Mouse (Mus musculus) urinary bladder, adult 18-20 months (tissue): ENCODE results near the gene Cited4.

ENCODE experiments used
- DNase-seq, 2 experiments: peaks; one replicate each; pipeline ENCODE4 v3.0.0; 2022; ENCODE audit warnings: low spot score in 2 of 2, mixed read lengths in 2 of 2

Gene Cited4

DNA sequence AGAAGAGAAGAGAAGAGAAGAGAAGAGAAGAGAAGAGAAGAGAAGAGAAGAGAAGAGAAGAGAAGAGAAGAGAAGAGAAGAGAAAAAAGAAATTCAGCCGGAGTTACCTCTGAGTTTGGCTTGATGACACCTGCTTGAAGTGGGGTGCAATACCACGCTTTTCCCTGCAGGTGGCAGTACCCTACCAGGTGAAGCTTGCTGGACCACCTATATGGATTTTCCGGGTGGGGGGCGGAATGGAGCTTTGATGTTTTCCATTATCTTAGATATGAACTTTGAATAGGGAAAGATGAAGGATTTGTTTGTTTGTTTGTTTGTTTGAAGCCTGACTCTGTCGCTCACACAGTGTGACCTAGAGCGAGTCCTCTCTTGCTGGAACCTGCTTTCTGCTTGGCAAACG, 14.6 kb downstream of the Cited4 start:
- DNase-seq = no peak

DNA sequence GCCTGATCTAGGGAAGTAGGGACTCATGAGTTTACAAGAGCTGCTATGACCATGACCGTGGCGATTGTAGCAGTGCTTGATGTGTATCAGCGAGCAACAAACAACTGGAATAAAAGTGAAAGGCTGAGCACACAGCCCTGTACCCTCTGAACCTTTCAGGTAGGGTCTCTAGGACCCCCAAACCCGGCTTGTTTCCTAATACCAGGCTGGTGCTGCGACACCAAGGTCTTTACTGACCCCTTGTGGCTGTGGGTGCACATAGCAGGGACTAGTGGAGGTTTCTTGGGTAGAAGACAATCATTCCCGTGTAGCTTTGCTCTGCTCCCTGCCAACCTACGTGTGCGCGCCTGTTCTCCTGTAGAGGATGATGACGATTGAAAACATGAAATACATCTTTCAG, 15.8 kb downstream of the Cited4 start:
- no peak for DNase-seq

DNA sequence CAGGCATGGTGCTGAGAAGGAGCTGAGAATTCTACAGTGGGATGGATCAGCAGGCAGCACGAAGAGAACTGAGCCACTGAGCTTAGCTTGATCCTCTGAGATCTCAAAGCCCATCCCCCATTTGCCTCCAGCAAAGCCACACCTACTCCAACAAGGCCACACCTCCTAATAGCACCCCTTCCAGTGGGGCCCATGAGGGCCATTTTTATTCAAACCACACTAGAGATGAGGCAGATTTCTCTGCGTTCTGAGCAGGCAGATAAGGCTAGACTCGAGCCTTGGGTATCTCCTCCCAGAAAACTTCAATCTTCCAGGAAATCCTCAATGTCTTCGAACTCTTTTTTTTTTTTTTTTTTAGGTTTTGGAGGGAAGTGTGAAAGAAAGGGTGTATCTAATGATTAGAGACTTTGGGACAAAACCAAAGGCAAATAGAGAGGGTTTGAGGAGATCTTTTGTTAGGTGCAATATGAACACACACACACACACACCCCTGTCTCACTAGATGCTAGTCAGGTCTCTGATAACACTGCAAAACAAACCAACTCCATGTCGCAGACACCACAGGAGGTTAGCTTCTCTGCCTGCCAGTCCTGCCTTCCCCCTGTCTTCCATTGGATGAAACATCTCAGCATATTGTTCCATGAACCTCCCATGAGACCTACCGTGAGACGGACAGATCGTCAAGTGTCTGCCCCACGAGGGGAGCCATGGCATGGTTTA, 17.1 kb downstream of the Cited4 start:
- no peak for DNase-seq

DNA sequence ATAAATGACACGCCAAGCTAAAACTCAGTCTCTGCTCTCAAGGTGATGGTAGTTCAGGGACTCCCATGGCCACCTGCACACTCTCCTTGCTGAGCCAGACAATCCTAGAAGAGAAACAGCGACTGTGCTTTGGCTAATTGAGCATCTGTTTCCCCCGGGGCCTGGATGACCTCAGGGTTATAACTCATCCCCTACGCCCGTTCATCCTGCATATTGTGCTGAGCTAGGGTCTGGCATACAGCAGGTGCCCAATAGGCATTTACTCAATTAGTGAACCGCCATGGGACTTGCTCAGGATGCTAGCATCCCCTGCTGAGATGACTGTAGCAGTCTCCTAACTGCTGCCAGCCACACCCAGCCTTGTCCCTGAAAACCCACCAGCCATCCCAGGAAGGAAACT, 20.9 kb downstream of the Cited4 start:
- DNase-seq = no peak

DNA sequence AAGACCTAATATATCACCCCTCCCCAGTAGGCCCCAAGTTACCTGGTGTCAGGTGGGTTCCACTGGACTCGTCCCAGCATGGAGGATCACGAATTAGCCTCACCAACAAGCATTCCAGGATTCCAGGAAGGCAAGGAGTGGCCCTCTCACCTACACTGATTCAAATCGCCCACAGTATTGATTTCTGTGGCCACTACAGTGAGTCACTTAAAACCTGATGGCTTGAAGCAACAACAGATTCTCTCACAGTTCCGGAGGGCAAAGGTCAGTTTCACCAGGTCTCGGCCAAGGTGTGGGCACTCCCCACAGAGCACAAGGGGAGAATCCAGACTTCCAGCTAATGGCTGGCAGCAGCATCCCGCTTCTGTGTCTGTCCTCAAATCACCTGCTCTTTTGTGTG, 22.9 kb downstream of the Cited4 start:
- DNase-seq = no peak

DNA sequence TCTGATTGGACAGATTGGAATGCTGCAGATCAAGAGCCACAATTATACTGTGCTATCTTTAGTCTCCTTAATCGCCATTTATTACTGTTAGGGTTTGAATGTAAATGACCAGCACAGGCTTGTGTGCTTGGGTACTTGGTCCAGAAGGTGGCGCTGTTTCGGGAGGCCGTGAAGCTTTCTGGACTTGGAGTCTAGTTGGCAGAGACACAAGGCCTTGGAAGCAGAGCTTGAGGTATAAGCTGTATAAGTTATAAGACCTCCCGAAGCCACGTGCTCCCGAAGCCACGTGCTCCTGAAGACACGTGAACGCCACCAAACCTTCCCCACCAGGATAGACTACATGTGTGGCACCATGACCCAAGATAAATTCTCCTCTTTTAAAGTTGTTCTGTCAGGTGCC, 26.3 kb downstream of the Cited4 start:
- DNase-seq = no peak

DNA sequence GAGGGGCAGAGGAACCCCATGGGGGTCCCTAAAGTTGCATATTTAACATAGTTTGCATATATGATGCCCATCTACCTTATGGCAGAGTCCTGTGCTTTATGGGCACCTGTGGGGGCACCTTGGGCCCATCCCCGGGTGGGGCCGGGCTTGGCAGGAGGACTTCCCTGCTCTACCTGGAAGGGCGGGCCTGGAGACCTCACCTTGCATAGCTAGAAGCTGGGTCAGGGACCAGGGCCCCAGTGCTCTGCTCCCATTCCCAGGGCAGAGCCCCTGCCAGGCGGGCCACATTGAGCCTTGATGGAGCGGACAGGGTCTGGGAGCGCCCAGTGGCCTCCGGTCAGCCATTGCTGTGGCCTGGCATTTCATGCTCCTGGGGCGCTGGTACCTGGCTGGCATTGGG, 31.0 kb downstream of the Cited4 start:
- no peak for DNase-seq

DNA sequence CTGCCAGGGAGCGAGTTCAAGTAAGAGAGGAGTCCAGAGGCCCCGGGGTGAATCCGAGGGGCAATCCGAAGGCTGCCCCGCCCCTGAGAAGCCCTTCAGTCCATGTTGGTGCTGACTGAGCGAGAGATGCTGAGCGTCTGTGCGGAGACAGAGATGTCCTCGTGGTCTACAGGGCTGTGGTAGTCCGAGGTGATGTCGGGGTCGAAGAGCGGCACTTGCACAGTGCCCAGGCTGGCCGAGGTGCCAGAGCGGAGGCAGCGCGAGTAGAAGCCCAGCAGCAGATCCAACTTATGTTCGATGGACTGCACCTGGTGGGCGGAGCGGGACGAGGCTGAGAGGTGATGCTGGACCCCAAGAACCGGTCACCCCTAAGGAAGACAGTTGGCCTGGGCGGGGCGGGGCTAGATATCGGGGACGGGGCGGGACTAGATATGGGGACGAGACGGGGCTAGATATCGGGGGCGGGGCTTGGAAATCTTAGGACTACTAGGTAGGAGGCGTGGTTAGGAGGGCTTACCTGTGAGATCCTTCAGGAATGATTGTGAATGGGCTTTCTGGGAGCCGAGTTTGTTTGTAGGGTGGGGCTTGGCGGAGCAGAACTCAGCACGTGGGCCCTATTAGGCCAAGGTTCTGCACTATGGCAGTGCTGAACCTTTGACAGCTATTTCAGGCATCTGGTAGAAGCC, 31.6 kb downstream of the Cited4 start:
- DNase-seq = no peak

DNA sequence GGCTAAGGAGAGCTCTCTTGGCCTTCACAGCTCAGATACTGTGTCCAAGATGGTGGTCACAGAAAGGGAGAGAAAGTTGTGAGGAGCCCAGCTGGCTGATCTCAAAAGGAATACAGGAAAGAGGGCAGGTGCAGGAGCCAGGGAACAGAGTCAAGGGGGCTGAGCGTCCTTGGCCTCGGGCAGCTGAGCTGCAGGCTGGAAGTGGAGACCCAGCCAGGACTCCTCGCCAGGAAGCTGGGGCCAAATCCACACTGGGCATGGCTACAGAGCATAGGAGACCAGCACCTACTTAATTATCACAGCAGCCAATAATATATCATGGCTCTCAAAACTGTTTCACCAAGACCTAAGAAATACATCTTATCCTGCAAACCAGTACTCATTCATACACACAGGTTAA, 34.8 kb downstream of the Cited4 start:
- no peak for DNase-seq

DNA sequence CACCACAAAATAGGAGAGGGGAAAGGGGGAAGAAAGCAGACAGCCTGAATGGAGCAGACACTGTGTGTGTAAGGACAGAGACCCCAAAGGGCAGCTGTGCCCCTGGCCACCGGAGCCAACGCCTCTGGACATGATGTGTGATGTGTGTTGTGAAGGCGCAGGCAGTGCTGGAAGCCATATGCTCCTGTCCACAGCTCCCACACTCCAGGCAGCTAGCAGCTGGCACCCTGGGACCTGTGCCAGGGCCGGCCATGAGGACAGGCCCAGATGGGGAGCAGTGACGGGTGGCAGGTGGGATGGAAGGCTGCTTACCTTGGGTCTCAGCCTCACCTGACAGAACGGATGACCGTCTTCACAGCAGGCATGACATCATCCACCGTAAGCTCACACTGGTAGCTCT, 35.7 kb downstream of the Cited4 start:
- DNase-seq = no peak

DNA sequence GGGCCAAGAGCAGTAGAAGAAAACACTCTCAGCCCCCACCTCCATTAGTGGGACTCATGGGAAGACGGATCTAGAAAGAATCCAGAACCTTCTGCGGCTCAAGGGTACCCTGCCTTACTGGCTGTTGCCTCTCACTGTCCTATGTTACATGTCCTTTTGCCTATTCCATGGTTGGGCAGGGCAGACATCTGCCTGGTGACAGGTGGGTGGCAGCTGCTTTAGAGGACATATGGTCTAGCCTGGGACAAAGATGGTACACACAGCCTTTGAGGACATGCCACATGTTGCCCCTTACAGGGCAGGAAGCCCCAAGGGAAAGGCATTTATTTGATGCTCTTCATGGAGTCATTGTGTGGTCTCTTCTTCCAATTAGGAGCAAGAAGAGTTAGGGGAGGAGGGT, 36.1 kb downstream of the Cited4 start:
- no peak for DNase-seq

DNA sequence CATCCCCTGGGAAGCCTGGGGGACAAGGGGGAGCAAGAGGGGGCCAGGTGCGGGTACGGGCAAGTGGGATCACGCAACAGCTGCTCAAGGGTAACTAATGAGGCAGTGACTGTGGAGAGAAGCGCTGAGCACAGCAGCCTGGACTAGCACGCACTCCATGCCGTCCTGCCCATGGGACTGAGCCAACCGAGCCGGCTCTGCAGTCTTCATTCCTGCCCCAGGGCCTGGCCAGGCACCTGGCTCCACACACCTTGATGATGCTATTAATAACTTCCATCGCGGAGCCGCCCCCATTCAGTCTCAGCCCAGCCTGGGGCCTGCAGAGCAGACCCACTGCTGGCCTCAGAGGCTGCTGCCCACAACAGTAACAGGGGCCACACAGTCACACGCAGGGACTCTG, 45.9 kb downstream of the Cited4 start:
- DNase-seq = no peak

DNA sequence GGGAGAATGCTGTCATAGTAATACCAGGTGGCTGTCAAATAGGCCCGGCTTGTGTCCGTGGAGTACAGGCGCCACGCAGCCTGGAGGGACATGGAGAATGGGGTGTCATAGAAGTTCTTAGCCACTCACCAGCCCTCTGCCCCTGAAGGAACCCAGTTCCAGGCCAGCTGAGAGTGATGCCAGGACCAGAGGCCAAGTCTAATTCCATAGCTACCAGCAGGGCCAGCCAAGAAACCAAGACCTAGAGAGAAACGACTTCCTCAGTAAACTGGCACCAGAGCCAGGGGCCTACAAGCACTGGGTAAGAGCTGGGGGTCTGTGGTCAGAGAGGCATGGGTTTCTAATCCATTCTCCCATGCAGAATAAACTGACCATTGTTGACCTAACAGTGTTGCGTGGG, 46.6 kb downstream of the Cited4 start:
- DNase-seq = no peak

DNA sequence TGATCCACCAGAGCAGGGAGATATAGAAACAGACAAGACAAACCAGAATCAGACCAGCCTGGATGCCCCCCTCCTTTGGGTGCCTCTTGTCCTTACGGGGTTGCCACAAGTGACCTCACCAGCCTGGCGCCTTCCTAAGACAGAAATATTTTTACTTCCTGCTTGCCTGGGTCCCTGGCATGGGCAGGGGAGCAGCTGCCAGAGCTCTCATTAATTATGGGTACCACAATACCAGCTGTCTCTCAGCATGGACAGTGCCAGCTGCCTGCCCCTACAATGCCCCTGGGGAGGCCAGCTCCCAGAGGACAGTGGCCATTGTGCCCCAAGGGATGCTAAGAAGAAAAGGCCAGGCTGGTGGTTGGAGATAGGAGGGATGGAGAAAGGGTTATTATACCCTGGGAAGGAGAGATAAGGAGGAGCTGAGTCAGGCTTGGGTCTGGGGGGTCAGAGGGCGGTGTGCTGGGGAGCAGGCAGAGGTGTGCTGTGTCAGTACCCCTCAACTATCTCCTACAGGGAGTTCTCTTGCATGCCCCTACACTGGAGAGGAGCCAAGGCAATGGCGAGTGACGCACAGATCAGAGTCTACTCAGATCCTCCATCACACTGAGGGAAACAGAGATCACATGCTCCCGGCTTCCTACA, 47.6 kb downstream of the Cited4 start:
- DNase-seq = no peak

DNA sequence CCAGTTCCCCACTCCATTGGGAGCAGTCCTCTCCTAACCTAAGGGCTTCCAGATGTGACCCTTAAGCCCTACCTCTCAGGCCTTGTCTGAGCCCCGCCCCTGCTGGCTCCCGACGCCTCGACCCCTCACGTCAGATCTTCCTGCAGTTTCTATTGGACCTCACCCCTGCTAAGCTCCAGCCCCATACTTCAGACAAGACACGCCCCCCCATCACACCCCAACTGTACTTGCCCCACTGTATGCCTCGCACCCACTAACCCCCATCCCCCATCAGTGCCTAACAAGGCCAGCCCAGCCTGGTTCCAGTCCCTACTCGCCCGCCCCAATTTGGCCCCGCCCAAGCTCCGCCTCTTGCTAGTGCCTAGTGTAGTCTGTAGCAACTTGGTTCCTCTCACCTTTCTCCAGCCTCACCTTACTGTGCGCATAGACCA, 49.8 kb downstream of the Cited4 start:
- DNase-seq = peak; percentile 48 to 69

DNA sequence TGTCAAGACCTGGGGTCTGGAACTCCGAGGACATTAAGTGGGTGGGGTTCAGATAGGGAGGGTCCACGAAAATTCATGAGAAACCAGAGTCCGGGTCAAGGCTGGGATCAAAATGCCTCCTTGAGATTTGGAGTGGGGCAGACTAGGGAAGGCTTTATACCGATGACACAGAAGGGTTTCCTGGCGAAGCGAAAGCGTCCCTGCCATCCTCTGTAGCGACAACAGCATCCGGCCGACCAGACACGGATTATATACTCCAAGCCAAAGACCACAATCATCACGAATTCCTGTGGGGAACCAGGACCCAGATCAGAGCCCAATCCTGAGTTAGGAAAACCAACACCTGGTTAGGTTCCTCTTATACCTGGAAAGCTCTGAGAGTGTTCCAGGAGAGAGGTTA, 50.4 kb downstream of the Cited4 start:
- DNase-seq = no peak
